Mouse (Mus musculus) gastrocnemius, adult 2 months (tissue): ENCODE measurements around the gene Prtg. TPM values are rescaled to one million over a fixed set of nuclear protein-coding genes. Genes with fewer than 3 reads are reported as not detected.

Experiments used
- DNase-seq: peaks from one replicate; pipeline ENCODE4 v3.0.0; 2022
- H3K27ac ChIP-seq: fragments of 200-600 bp; 2 replicates; pipeline ENCODE4 v1.8.1; 2022; ENCODE audit warnings: mild to moderate bottlenecking
- H3K4me3 ChIP-seq: fragments of 200-600 bp; 2 replicates; pipeline ENCODE4 v1.8.1; 2022; ENCODE audit warnings: mild to moderate bottlenecking, moderate library complexity
- CTCF ChIP-seq: fragments of 200-600 bp; IDR thresholded peaks from 2 replicates; pipeline ENCODE4 v1.8.1; 2022; ENCODE audit warnings: antibody characterized with exemption, mild to moderate bottlenecking, moderate library complexity
- intact Hi-C: fragments of 180-260 bp; cut with DNase I; formaldehyde crosslinking; loops from one replicate; pipeline ENCODE4 v1.15.1; 2025
- long read RNA-seq, 2 experiments: library from polyadenylated mRNA; stranded (forward); transcript quantifications; one replicate each; pipeline ENCODE4 v2.0.0; 2021
- total RNA-seq, 2 experiments: library from RNA; stranded (reverse); gene quantifications; 2 replicates each; pipeline ENCODE4 v1.2.3; 2021

The Prtg gene
- total RNA-seq, result under 1 TPM; 0.15 to 0.31 TPM
- long read RNA-seq, experiment 1, result 0 reads
- long read RNA-seq, experiment 2, partial matches to known transcripts, result 0 of 1 reads
- long read RNA-seq, experiment 2, other reads (novel, unspliced or antisense), result 1 of 1 reads

GRCm38 (mm10) chr9:72806731-72807419 is at the start of gene Prtg:
Prtg (plus strand) TSS chr9:72806874.
- intact Hi-C loops, result loop anchor here (5.0 kb wide), 1 partner anchor 75 kb away; no protein-coding TSS in a partner anchor
- peak within 1 kb of the TSS; percentile 86 for H3K4me3 ChIP-seq
- peak; percentile 50 for DNase-seq
- TF ChIP-seq CTCF, result no peak
- peak within 1 kb of the TSS; percentile 51 for H3K27ac ChIP-seq

GRCm38 (mm10) chr9:72757143-72757542 is 49.5 kb upstream of the Prtg start:
- intact Hi-C loops, result no loop called here
- no peak overlapping the region for H3K4me3 ChIP-seq
- H3K27ac ChIP-seq, result no peak overlapping the region
- DNase-seq, result no peak
- TF ChIP-seq CTCF, result no peak

GRCm38 (mm10) chr9:72758705-72759131 is 48.0 kb upstream of the Prtg start:
- no peak for DNase-seq
- Histone ChIP-seq H3K4me3 (no peak overlapping the region), H3K27ac (no peak overlapping the region)
- intact Hi-C loops, result no loop called here
- no peak for TF ChIP-seq CTCF

GRCm38 (mm10) chr9:72763050-72763718 is 43.5 kb upstream of the Prtg start:
- peak overlapping the region; percentile 85 for H3K27ac ChIP-seq
- peak; percentile 81 for DNase-seq
- TF ChIP-seq CTCF, result no peak
- intact Hi-C loops, result loop anchor here (10.0 kb wide), 1 partner anchor 192 kb away; the partner anchor contains the start of genes Dyx1c1 and Gm44503
- H3K4me3 ChIP-seq, result peak overlapping the region; percentile 50

- peak; percentile 92 for TF ChIP-seq CTCF
- intact Hi-C loops, result loop anchor here (1.0 to 10.0 kb wide), 3 partner anchors 117 to 325 kb away; partner anchors contain the start of genes Dyx1c1 and Gm44503
- peak; percentile 90 for DNase-seq
- Histone ChIP-seq H3K27ac (peak overlapping the region; percentile 28; the same call in 1 of the 2 replicates), H3K4me3 (peak overlapping the region; percentile 67)
Measured at GRCm38 (mm10) chr9:72766789-72767349, 39.8 kb upstream of the Prtg start.

GRCm38 (mm10) chr9:72775022-72775421 is 31.7 kb upstream of the Prtg start:
- intact Hi-C loops, result no loop called here
- no peak for TF ChIP-seq CTCF
- no peak overlapping the region for H3K27ac ChIP-seq
- H3K4me3 ChIP-seq, result no peak overlapping the region
- DNase-seq, result no peak

- H3K27ac ChIP-seq, result no peak overlapping the region
- DNase-seq, result no peak
- no peak for TF ChIP-seq CTCF
- intact Hi-C loops, result no loop called here
- no peak overlapping the region for H3K4me3 ChIP-seq
Measured at GRCm38 (mm10) chr9:72779004-72779403, 27.7 kb upstream of the Prtg start.

GRCm38 (mm10) chr9:72779733-72780132 is 26.9 kb upstream of the Prtg start:
- no peak overlapping the region for H3K27ac ChIP-seq

GRCm38 (mm10) chr9:72780694-72781093 is 26.0 kb upstream of the Prtg start:
- intact Hi-C loops, result no loop called here
- no peak for TF ChIP-seq CTCF
- H3K4me3 ChIP-seq, result no peak overlapping the region
- no peak overlapping the region for H3K27ac ChIP-seq
- DNase-seq, result no peak

More at GRCm38 (mm10) chr9:72779733-72780132, 26.9 kb upstream of the Prtg start:
- DNase-seq, result no peak
- no peak for TF ChIP-seq CTCF
- no peak overlapping the region for H3K4me3 ChIP-seq
- intact Hi-C loops, result no loop called here

GRCm38 (mm10) chr9:72781466-72781865 is 25.2 kb upstream of the Prtg start:
- no peak for TF ChIP-seq CTCF
- Histone ChIP-seq H3K27ac (no peak overlapping the region), H3K4me3 (no peak overlapping the region)
- intact Hi-C loops, result no loop called here
- DNase-seq, result no peak

- DNase-seq, result no peak
- H3K27ac ChIP-seq, result no peak overlapping the region
- no peak for TF ChIP-seq CTCF
- no peak overlapping the region for H3K4me3 ChIP-seq
- intact Hi-C loops, result no loop called here
Measured at GRCm38 (mm10) chr9:72782121-72782520, 24.6 kb upstream of the Prtg start.

- H3K27ac ChIP-seq, result no peak overlapping the region
- DNase-seq, result no peak
- intact Hi-C loops, result no loop called here
Measured at GRCm38 (mm10) chr9:72787732-72788131, 18.9 kb upstream of the Prtg start.

More at GRCm38 (mm10) chr9:72787732-72788131, 18.9 kb upstream of the Prtg start:
- H3K4me3 ChIP-seq, result no peak overlapping the region
- TF ChIP-seq CTCF, result no peak
